26 mouse cellular contexts compared by ENCODE assay signal in genomic region chr6:98210237-98210636, GRCm38 (mm10).
"Had no signal": no experiment of that assay in that cellular context is flagged by ENCODE, and none has a peak within 500 bp of the region (broad histone marks: within the 10 kb centered on the region; RNA-seq: fewer than 3 reads in every experiment).

No protein-coding gene starts in this region.

- H3K36me3 ChIP-seq: heart, embryonic 13.5 days; heart, embryonic 15.5 days; hindbrain, embryonic 13.5 days; hindbrain, embryonic 15.5 days; kidney, embryonic 15.5 days; limb, embryonic 12.5 days; liver, embryonic 13.5 days; liver, embryonic 15.5 days had no signal

- H3K4me3 ChIP-seq: heart, adult 2 months; heart, embryonic 13.5 days; heart, embryonic 15.5 days; hindbrain, embryonic 13.5 days; hindbrain, embryonic 15.5 days; kidney, embryonic 15.5 days; limb, embryonic 12.5 days; liver, embryonic 13.5 days; liver, embryonic 15.5 days had no signal

- H3K4me1 ChIP-seq: heart, embryonic 15.5 days; hindbrain, embryonic 13.5 days; hindbrain, embryonic 15.5 days; kidney, embryonic 15.5 days; liver, embryonic 13.5 days; liver, embryonic 15.5 days had no signal

- H3K4me2 ChIP-seq: heart, embryonic 11.5 days; heart, embryonic 13.5 days; heart, embryonic 15.5 days; hindbrain, embryonic 13.5 days; hindbrain, embryonic 15.5 days; kidney, embryonic 15.5 days; limb, embryonic 12.5 days; liver, embryonic 13.5 days; liver, embryonic 15.5 days had no signal

- ATAC-seq: forebrain, postnatal 0 days; hindbrain, postnatal 0 days; intestine, embryonic 16.5 days had no signal

- H3K27me3 ChIP-seq: heart, embryonic 13.5 days; heart, embryonic 15.5 days; hindbrain, embryonic 13.5 days; hindbrain, embryonic 15.5 days; kidney, embryonic 15.5 days; limb, embryonic 12.5 days; liver, embryonic 13.5 days; liver, embryonic 15.5 days had no signal

- H3K27ac ChIP-seq: heart, adult 2 months; heart, embryonic 13.5 days; heart, embryonic 15.5 days; hindbrain, embryonic 13.5 days; hindbrain, embryonic 15.5 days; hindbrain, postnatal 0 days; kidney, embryonic 15.5 days; kidney, postnatal 0 days; limb, embryonic 12.5 days; liver, embryonic 13.5 days; liver, embryonic 15.5 days had no signal

- H3K9ac ChIP-seq: forebrain, postnatal 0 days; heart, embryonic 13.5 days; heart, embryonic 15.5 days; hindbrain, embryonic 13.5 days; hindbrain, embryonic 15.5 days; kidney, embryonic 15.5 days; limb, embryonic 12.5 days; liver, embryonic 13.5 days; liver, embryonic 15.5 days had no signal

- DNase-seq: forebrain, postnatal 0 days; gastrocnemius, postnatal 14 days; gastrocnemius, postnatal 36 days; heart, adult 11 months; heart, adult 2 months; heart, postnatal 14 days; heart, postnatal 36 days; kidney, adult 11 months; kidney, adult 2 months; kidney, adult 9 months; kidney, postnatal 14 days; kidney, postnatal 36 days; layer of hippocampus, adult 9-11 months; layer of hippocampus, postnatal 36 days; liver, embryonic 13.5 days had no signal

- H3K9me3 ChIP-seq: heart, embryonic 13.5 days; heart, embryonic 15.5 days; hindbrain, embryonic 13.5 days; hindbrain, embryonic 15.5 days; kidney, embryonic 15.5 days; limb, embryonic 12.5 days; liver, embryonic 13.5 days; liver, embryonic 15.5 days had no signal
